Mouse (Mus musculus) limb, embryonic 14.5 days (tissue): Measurements from ENCODE around the gene Rpl38. TPM values are rescaled to one million over a fixed set of nuclear protein-coding genes. Genes with fewer than 3 reads are reported as not detected.

Experiments used
- ATAC-seq: fragments of 200-750 bp; cut with Nextera tagmentation; 2 replicates; pipeline ENCODE4 v1.8.0; 2017; ENCODE audit warnings: low read depth, moderate number of reproducible peaks, moderate TSS enrichment; ENCODE audit not compliant: low FRiP score
- DNase-seq: peaks from one replicate; pipeline ENCODE4 v3.0.0-alpha.2; 2015; ENCODE audit warnings: low spot score
- H3K27ac ChIP-seq: fragments of 300-500 bp; sonication (generic); replicated peaks from 2 replicates; pipeline ENCODE4 v1.5.1; 2014; ENCODE audit warnings: low read depth, mild to moderate bottlenecking, low read length, moderate library complexity, mixed read lengths
- H3K27me3 ChIP-seq: fragments of 300-500 bp; sonication (generic); 2 replicates; pipeline ENCODE4 v1.6.1; 2014; ENCODE audit warnings: low read length, mixed read lengths; ENCODE audit not compliant: control insufficient read depth, insufficient read depth
- H3K36me3 ChIP-seq: fragments of 300-500 bp; sonication (generic); 2 replicates; pipeline ENCODE4 v1.6.1; 2014; ENCODE audit warnings: mild to moderate bottlenecking, low read length, moderate library complexity, mixed read lengths; ENCODE audit not compliant: control insufficient read depth, insufficient read depth
- H3K4me1 ChIP-seq: fragments of 300-500 bp; sonication (generic); 2 replicates; pipeline ENCODE4 v1.6.1; 2014; ENCODE audit warnings: antibody characterized with exemption, low read length, mixed read lengths; ENCODE audit not compliant: control insufficient read depth, insufficient read depth
- H3K4me2 ChIP-seq: fragments of 300-500 bp; sonication (generic); replicated peaks from 2 replicates; pipeline ENCODE4 v1.6.1; 2014; ENCODE audit warnings: low read depth, mild to moderate bottlenecking, low read length, moderate library complexity; ENCODE audit not compliant: severe bottlenecking
- H3K4me3 ChIP-seq: fragments of 300-500 bp; sonication (generic); replicated peaks from 2 replicates; pipeline ENCODE4 v1.5.1; 2014; ENCODE audit warnings: low read length
- H3K9ac ChIP-seq: fragments of 300-500 bp; sonication (generic); 2 replicates; pipeline ENCODE4 v1.6.1; 2014; ENCODE audit warnings: mild to moderate bottlenecking, low read depth, low read length, moderate library complexity; ENCODE audit not compliant: severe bottlenecking
- H3K9me3 ChIP-seq: fragments of 300-500 bp; sonication (generic); 2 replicates; pipeline ENCODE4 v1.6.1; 2016; ENCODE audit warnings: low read length; ENCODE audit not compliant: control insufficient read depth
- POLR2A ChIP-seq: fragments of 200-500 bp; IDR thresholded peaks from 2 replicates; pipeline ENCODE4 v1.8.0; 2012; ENCODE audit warnings: inconsistent platforms, mild to moderate bottlenecking, moderate library complexity, borderline replicate concordance; ENCODE audit not compliant: insufficient read depth, insufficient read length; ENCODE audit errors: extremely low read depth
- WGBS: fragments of 180-500 bp; shearing (Covaris S2); extraction: QIAGEN DNeasy Blood & Tissue Kit; methylation state at CpG from one replicate; pipeline ENCODE4 v1.1.7; 2014; 5-methylcytosine and 5-hydroxymethylcytosine counted together
- polyA plus RNA-seq, 2 experiments: library from polyadenylated mRNA; depleted of rRNA in 1 of 2; stranded (reverse) in 1 of 2; unstranded in 1 of 2; fragments of >200 nt; fragmentation: Nextera tagmentation in 1 of 2; extraction: Ambion mirVana in 1 of 2; gene quantifications; 2 replicates each; pipeline versions ENCODE4 v1.2.1 to v1.2.3; 2012 to 2014

Rpl38 gene
- polyA plus RNA-seq, 2 experiments: 1,139 to 2,419 TPM

- H3K9ac ChIP-seq: no peak overlapping the region
- ATAC-seq: no peak
- no peak overlapping the region for H3K27ac ChIP-seq
- 87% methylated on average over 6 of the region's 6 CpGs for WGBS
- H3K36me3 ChIP-seq: peaks cover 14% of the 10 kb centered on the region
- no peaks in the 10 kb centered on the region for H3K27me3 ChIP-seq
- H3K9me3 ChIP-seq: no peaks in the 10 kb centered on the region
- no peaks in the 10 kb centered on the region for H3K4me1 ChIP-seq
- H3K4me3 ChIP-seq: no peak overlapping the region
- TF ChIP-seq POLR2A: no peak
- no peak overlapping the region for H3K4me2 ChIP-seq
- DNase-seq: no peak
Observed at GRCm38 (mm10) chr11:114693456-114693855, 25.1 kb downstream of the Rpl38 start.

GRCm38 (mm10) chr11:114694451-114694850 lies 26.1 kb downstream of the Rpl38 start:
- 71% methylated on average over 2 of the region's 2 CpGs for WGBS
- TF ChIP-seq POLR2A: no peak
- peaks cover 18% of the 10 kb centered on the region for H3K36me3 ChIP-seq
- no peak overlapping the region for H3K4me3 ChIP-seq
- H3K9me3 ChIP-seq: no peaks in the 10 kb centered on the region
- no peak overlapping the region for H3K4me2 ChIP-seq
- DNase-seq (no peak), ATAC-seq (no peak)
- no peak overlapping the region for H3K9ac ChIP-seq
- H3K4me1 ChIP-seq: no peaks in the 10 kb centered on the region
- H3K27ac ChIP-seq: no peak overlapping the region
- H3K27me3 ChIP-seq: no peaks in the 10 kb centered on the region

GRCm38 (mm10) chr11:114698496-114698895 lies 30.2 kb downstream of the Rpl38 start:
- H3K36me3 ChIP-seq: peaks cover 17% of the 10 kb centered on the region
- WGBS: 94% methylated on average over 7 of the region's 7 CpGs
- ATAC-seq: no peak
- no peaks in the 10 kb centered on the region for H3K4me1 ChIP-seq
- no peak for DNase-seq
- H3K9ac ChIP-seq: no peak overlapping the region
- H3K4me3 ChIP-seq: no peak overlapping the region
- no peaks in the 10 kb centered on the region for H3K9me3 ChIP-seq
- TF ChIP-seq POLR2A: no peak
- H3K27me3 ChIP-seq: no peaks in the 10 kb centered on the region
- H3K27ac ChIP-seq: no peak overlapping the region
- H3K4me2 ChIP-seq: no peak overlapping the region

GRCm38 (mm10) chr11:114699511-114699910 lies 31.2 kb downstream of the Rpl38 start:
- WGBS: 70% methylated on average over 12 of the region's 12 CpGs
- H3K27ac ChIP-seq: no peak overlapping the region
- peaks cover 9% of the 10 kb centered on the region for H3K4me1 ChIP-seq
- no peaks in the 10 kb centered on the region for H3K27me3 ChIP-seq
- H3K4me2 ChIP-seq: no peak overlapping the region
- peaks cover 17% of the 10 kb centered on the region for H3K36me3 ChIP-seq
- no peak overlapping the region for H3K4me3 ChIP-seq
- no peaks in the 10 kb centered on the region for H3K9me3 ChIP-seq
- TF ChIP-seq POLR2A: no peak
- H3K9ac ChIP-seq: no peak overlapping the region
- peak; percentile 61 for ATAC-seq
- peak; percentile 56 for DNase-seq

- Histone ChIP-seq H3K27ac (no peak overlapping the region), H3K9me3 (no peaks in the 10 kb centered on the region), H3K4me1 (peaks cover 9% of the 10 kb centered on the region), H3K9ac (no peak overlapping the region), H3K4me3 (no peak overlapping the region), H3K27me3 (no peaks in the 10 kb centered on the region), H3K36me3 (peaks cover 11% of the 10 kb centered on the region; the same call in 1 of the 2 replicates), H3K4me2 (no peak overlapping the region)
- 85% methylated on average over 15 of the region's 15 CpGs for WGBS
- DNase-seq (no peak), ATAC-seq (no peak)
- TF ChIP-seq POLR2A: no peak
Observed at GRCm38 (mm10) chr11:114702311-114702995, 34.1 kb downstream of the Rpl38 start.
